Mouse (Mus musculus) cortical plate, adult 2 months (tissue): ENCODE measurements around the gene Scaf1.

Experiments
- CTCF ChIP-seq: fragments of 200-500 bp; IDR thresholded peaks from 2 replicates; pipeline ENCODE4 v1.5.1; 2011; ENCODE audit warnings: mild to moderate bottlenecking, control low read depth, low read length; ENCODE audit not compliant: insufficient read depth; ENCODE audit errors: extremely low read depth
- POLR2A ChIP-seq: fragments of 200-500 bp; IDR thresholded peaks from 2 replicates; pipeline ENCODE4 v1.6.1; 2011; ENCODE audit warnings: mild to moderate bottlenecking, low read length, control low read depth; ENCODE audit not compliant: insufficient read depth; ENCODE audit errors: extremely low read depth

- TF ChIP-seq POLR2A: no peak
- peak; percentile 45; the same call in 1 of the 2 replicates for TF ChIP-seq CTCF
These were observed 60.5 kb downstream of the Scaf1 start for GRCm38 (mm10) chr7:44955628-44956027.
